Mouse (Mus musculus) bone marrow macrophage, adult 2 months (primary cell): ENCODE results near the gene Chst3.

Experiments used
- CTCF ChIP-seq: IDR thresholded peaks from 2 replicates; pipeline ENCODE4 v1.5.1; 2012; ENCODE audit warnings: low read depth, mild to moderate bottlenecking, low read length, moderate library complexity
- POLR2A ChIP-seq: IDR thresholded peaks from 2 replicates; pipeline ENCODE4 v1.6.1; 2012; ENCODE audit warnings: mild to moderate bottlenecking, low read depth, low read length, borderline replicate concordance

GRCm38 (mm10) chr10:60136935-60137334, 82.1 kb downstream of the Chst3 start:
- TF ChIP-seq POLR2A (no peak), CTCF (no peak)
